Mouse (Mus musculus) monocyte, adult 2 months (primary cell): Measurements from ENCODE around the gene Hdac1.

Source experiments
- DNase-seq, 2 experiments: peaks; one replicate each; pipeline ENCODE4 v3.0.0; 2022; ENCODE audit warnings: low spot score in 2 of 2, low read depth in 1 of 2

Gene Hdac1

DNA sequence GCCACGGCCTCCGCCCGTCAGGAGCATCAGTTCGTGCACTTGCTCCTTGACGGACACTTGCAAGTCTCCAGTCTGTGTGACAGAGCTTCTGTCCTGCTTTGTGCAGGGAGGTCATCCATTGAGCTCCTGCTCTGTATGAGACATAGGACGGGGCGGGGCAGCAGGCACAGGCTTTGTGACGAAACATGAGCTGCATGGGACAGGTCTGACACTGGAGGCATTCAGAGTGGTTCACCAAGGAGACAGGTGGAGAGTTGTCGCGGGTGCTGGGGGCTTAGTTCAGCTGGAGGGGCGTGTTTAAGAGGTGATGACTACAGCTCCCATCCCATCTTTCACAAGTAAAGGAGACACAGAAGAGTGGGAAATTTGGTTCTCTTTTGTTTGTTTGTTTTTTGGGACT, 66.5 kb downstream of the Hdac1 start:
- DNase-seq, result no peak
